Mouse (Mus musculus): ENCODE results near the gene Zc3h18. TPM values are rescaled to one million over a fixed set of nuclear protein-coding genes. Genes with fewer than 3 reads are reported as not detected.

Gene Zc3h18
- polyA plus RNA-seq, 1 experiment from 2014 or later: 19.0 TPM

GRCm38 (mm10) chr8:122445203-122445602 is 68.8 kb downstream of the Zc3h18 start:
- Histone ChIP-seq H3K36me3 (ENCODE audit: control insufficient read depth, insufficient read depth) (no peaks in the 10 kb centered on the region), H3K4me2 (ENCODE audit: low read depth, low read length) (no peak overlapping the region), H3K4me3 (ENCODE audit: low read depth, low read length) (no peak overlapping the region), H3K9ac (ENCODE audit: low read depth, low read length) (no peak overlapping the region), H3K9me3 (replicated peaks; ENCODE audit: control insufficient read depth, low read length) (no peaks in the 10 kb centered on the region), H3K27ac (ENCODE audit: low read length) (no peak overlapping the region), H3K4me1 (ENCODE audit: control insufficient read depth, low read depth, low read length) (peaks cover 29% of the 10 kb centered on the region), H3K27me3 (ENCODE audit: control insufficient read depth, insufficient read depth, low read depth, low read length) (no peaks in the 10 kb centered on the region)
- ATAC-seq (ENCODE audit: low read depth): no peak
- 53% methylated on average over 3 of the region's 3 CpGs for WGBS (ENCODE audit: insufficient replicate concordance)

GRCm38 (mm10) chr8:122451161-122451703 is 74.8 kb downstream of the Zc3h18 start:
- Histone ChIP-seq H3K27me3 (ENCODE audit: control insufficient read depth, insufficient read depth, low read depth, low read length) (no peaks in the 10 kb centered on the region), H3K27ac (ENCODE audit: low read length) (no peak overlapping the region), H3K4me1 (ENCODE audit: control insufficient read depth, low read depth, low read length) (no peaks in the 10 kb centered on the region; the same call in 1 of the 2 replicates), H3K9ac (ENCODE audit: low read depth, low read length) (no peak overlapping the region), H3K9me3 (replicated peaks; ENCODE audit: control insufficient read depth, low read length) (no peaks in the 10 kb centered on the region), H3K4me3 (ENCODE audit: low read depth, low read length) (no peak overlapping the region), H3K36me3 (ENCODE audit: control insufficient read depth, insufficient read depth) (no peaks in the 10 kb centered on the region), H3K4me2 (ENCODE audit: low read depth, low read length) (no peak overlapping the region)
- 59% methylated on average over 7 of the region's 7 CpGs for WGBS (ENCODE audit: insufficient replicate concordance)
- no peak for ATAC-seq (ENCODE audit: low read depth)

GRCm38 (mm10) chr8:122452154-122452553 is 75.7 kb downstream of the Zc3h18 start:
- no peaks in the 10 kb centered on the region for H3K9me3 ChIP-seq (replicated peaks; ENCODE audit: control insufficient read depth, low read length)
- H3K9ac ChIP-seq (ENCODE audit: low read depth, low read length): no peak overlapping the region
- H3K27ac ChIP-seq (ENCODE audit: low read length): no peak overlapping the region
- H3K27me3 ChIP-seq (ENCODE audit: control insufficient read depth, insufficient read depth, low read depth, low read length): no peaks in the 10 kb centered on the region
- H3K4me3 ChIP-seq (ENCODE audit: low read depth, low read length): no peak overlapping the region
- no peak for ATAC-seq (ENCODE audit: low read depth)
- 72% methylated on average over 10 of the region's 10 CpGs for WGBS (ENCODE audit: insufficient replicate concordance)
- H3K36me3 ChIP-seq (ENCODE audit: control insufficient read depth, insufficient read depth): no peaks in the 10 kb centered on the region
- H3K4me2 ChIP-seq (ENCODE audit: low read depth, low read length): no peak overlapping the region
- no peaks in the 10 kb centered on the region; the same call in 1 of the 2 replicates for H3K4me1 ChIP-seq (ENCODE audit: control insufficient read depth, low read depth, low read length)

- Histone ChIP-seq H3K4me3 (ENCODE audit: low read depth, low read length) (no peak overlapping the region), H3K27ac (ENCODE audit: low read length) (no peak overlapping the region), H3K4me1 (ENCODE audit: control insufficient read depth, low read depth, low read length) (no peaks in the 10 kb centered on the region; the same call in 1 of the 2 replicates), H3K27me3 (ENCODE audit: control insufficient read depth, insufficient read depth, low read depth, low read length) (peaks cover 7% of the 10 kb centered on the region), H3K4me2 (ENCODE audit: low read depth, low read length) (no peak overlapping the region), H3K9ac (ENCODE audit: low read depth, low read length) (no peak overlapping the region), H3K36me3 (ENCODE audit: control insufficient read depth, insufficient read depth) (no peaks in the 10 kb centered on the region), H3K9me3 (replicated peaks; ENCODE audit: control insufficient read depth, low read length) (no peaks in the 10 kb centered on the region)
- no peak for ATAC-seq (ENCODE audit: low read depth)
- WGBS (ENCODE audit: insufficient replicate concordance): 61% methylated on average over 6 of the region's 6 CpGs
These were observed 78.0 kb downstream of the Zc3h18 start for GRCm38 (mm10) chr8:122454409-122454808.

GRCm38 (mm10) chr8:122457171-122457570 is 80.8 kb downstream of the Zc3h18 start:
- 62% methylated on average over 11 of the region's 11 CpGs for WGBS (ENCODE audit: insufficient replicate concordance)
- Histone ChIP-seq H3K9me3 (replicated peaks; ENCODE audit: control insufficient read depth, low read length) (no peaks in the 10 kb centered on the region), H3K36me3 (ENCODE audit: control insufficient read depth, insufficient read depth) (no peaks in the 10 kb centered on the region), H3K27me3 (ENCODE audit: control insufficient read depth, insufficient read depth, low read depth, low read length) (peaks cover 34% of the 10 kb centered on the region), H3K4me2 (ENCODE audit: low read depth, low read length) (no peak overlapping the region), H3K4me3 (ENCODE audit: low read depth, low read length) (no peak overlapping the region), H3K9ac (ENCODE audit: low read depth, low read length) (no peak overlapping the region), H3K4me1 (ENCODE audit: control insufficient read depth, low read depth, low read length) (peaks cover 14% of the 10 kb centered on the region), H3K27ac (ENCODE audit: low read length) (no peak overlapping the region)
- no peak for ATAC-seq (ENCODE audit: low read depth)

GRCm38 (mm10) chr8:122459218-122459900 is 83.0 kb downstream of the Zc3h18 start:
- peaks cover 28% of the 10 kb centered on the region for H3K4me1 ChIP-seq (ENCODE audit: control insufficient read depth, low read depth, low read length)

GRCm38 (mm10) chr8:122459990-122460389 is 83.6 kb downstream of the Zc3h18 start:
- no peak for ATAC-seq (ENCODE audit: low read depth)
- no peaks in the 10 kb centered on the region for H3K9me3 ChIP-seq (replicated peaks; ENCODE audit: control insufficient read depth, low read length)
- 20% methylated on average over 7 of the region's 7 CpGs for WGBS (ENCODE audit: insufficient replicate concordance)
- H3K27me3 ChIP-seq (ENCODE audit: control insufficient read depth, insufficient read depth, low read depth, low read length): peaks cover 34% of the 10 kb centered on the region
- peak overlapping the region; percentile 47 for H3K4me3 ChIP-seq (ENCODE audit: low read depth, low read length)
- H3K9ac ChIP-seq (ENCODE audit: low read depth, low read length): no peak overlapping the region; the same call in 1 of the 2 replicates
- peaks cover 34% of the 10 kb centered on the region for H3K4me1 ChIP-seq (ENCODE audit: control insufficient read depth, low read depth, low read length)
- no peaks in the 10 kb centered on the region for H3K36me3 ChIP-seq (ENCODE audit: control insufficient read depth, insufficient read depth)
- H3K4me2 ChIP-seq (ENCODE audit: low read depth, low read length): peak overlapping the region; percentile 74
- no peak overlapping the region for H3K27ac ChIP-seq (ENCODE audit: low read length)

More at GRCm38 (mm10) chr8:122459218-122459900, 83.0 kb downstream of the Zc3h18 start:
- Histone ChIP-seq H3K27ac (ENCODE audit: low read length) (no peak overlapping the region), H3K27me3 (ENCODE audit: control insufficient read depth, insufficient read depth, low read depth, low read length) (peaks cover 34% of the 10 kb centered on the region), H3K9me3 (replicated peaks; ENCODE audit: control insufficient read depth, low read length) (no peaks in the 10 kb centered on the region), H3K4me2 (ENCODE audit: low read depth, low read length) (no peak overlapping the region), H3K4me3 (ENCODE audit: low read depth, low read length) (no peak overlapping the region), H3K9ac (ENCODE audit: low read depth, low read length) (no peak overlapping the region), H3K36me3 (ENCODE audit: control insufficient read depth, insufficient read depth) (no peaks in the 10 kb centered on the region)
- ATAC-seq (ENCODE audit: low read depth): no peak
- WGBS (ENCODE audit: insufficient replicate concordance): 42% methylated on average over 6 of the region's 6 CpGs

GRCm38 (mm10) chr8:122460524-122461472 is 84.4 kb downstream of the Zc3h18 start, which contains the start of gene Snai3:
Snai3 (minus strand) TSS chr8:122460733.
- Histone ChIP-seq H3K36me3 (ENCODE audit: control insufficient read depth, insufficient read depth) (no peaks in the 10 kb centered on the region), H3K9ac (ENCODE audit: low read depth, low read length) (peak within 1 kb of the TSS; percentile 43; the same call in 1 of the 2 replicates), H3K27me3 (ENCODE audit: control insufficient read depth, insufficient read depth, low read depth, low read length) (peaks cover 34% of the 10 kb centered on the region), H3K4me2 (ENCODE audit: low read depth, low read length) (peak within 1 kb of the TSS; percentile 74), H3K27ac (ENCODE audit: low read length) (no peak within 1 kb of the TSS), H3K9me3 (replicated peaks; ENCODE audit: control insufficient read depth, low read length) (no peaks in the 10 kb centered on the region), H3K4me1 (ENCODE audit: control insufficient read depth, low read depth, low read length) (peaks cover 36% of the 10 kb centered on the region), H3K4me3 (ENCODE audit: low read depth, low read length) (peak within 1 kb of the TSS; percentile 47)
- ATAC-seq (ENCODE audit: low read depth): peak; percentile 77
- 5% methylated on average over 56 of the region's 56 CpGs for WGBS (ENCODE audit: insufficient replicate concordance)

Measured in liver, embryonic 16.5 days (tissue).